Mouse (Mus musculus) stomach, postnatal 0 days (tissue): Measurements from ENCODE around the gene Creb3l2. TPM values are rescaled to one million over a fixed set of nuclear protein-coding genes. Genes with fewer than 3 reads are reported as not detected.
A peak's percentile ranks its signal among the peaks of the same experiment; 100 is the strongest.

Experiments used
- ATAC-seq: fragments of 200-750 bp; cut with Nextera tagmentation; 2 replicates; pipeline ENCODE4 v1.8.0; 2017; ENCODE audit not compliant: low FRiP score, low TSS enrichment
- DNase-seq: peaks from one replicate; pipeline ENCODE4 v3.0.0-alpha.2; 2016; ENCODE audit warnings: low spot score
- H3K27ac ChIP-seq: fragments of 300-500 bp; sonication (generic); replicated peaks from 2 replicates; pipeline ENCODE4 v1.5.1; 2014; ENCODE audit warnings: mild to moderate bottlenecking, control low read depth
- H3K27me3 ChIP-seq: fragments of 300-500 bp; sonication (generic); 2 replicates; pipeline ENCODE4 v1.6.1; 2014; ENCODE audit warnings: low read length; ENCODE audit not compliant: control insufficient read depth, insufficient read depth
- H3K36me3 ChIP-seq: fragments of 300-500 bp; sonication (generic); 2 replicates; pipeline ENCODE4 v1.6.1; 2014; ENCODE audit warnings: low read length, mixed read lengths; ENCODE audit not compliant: control insufficient read depth, insufficient read depth
- H3K4me1 ChIP-seq: fragments of 300-500 bp; sonication (generic); replicated peaks from 2 replicates; pipeline ENCODE4 v1.6.1; 2014; ENCODE audit warnings: antibody characterized with exemption; ENCODE audit not compliant: control insufficient read depth, insufficient read depth
- H3K4me2 ChIP-seq: fragments of 300-500 bp; sonication (generic); replicated peaks from 2 replicates; pipeline ENCODE4 v1.6.1; 2014; ENCODE audit warnings: low read depth, mild to moderate bottlenecking, control low read depth, moderate library complexity
- H3K4me3 ChIP-seq: fragments of 300-500 bp; sonication (generic); 2 replicates; pipeline ENCODE4 v1.5.1; 2014; ENCODE audit warnings: low read depth, low read length, control low read depth
- H3K9ac ChIP-seq: fragments of 300-500 bp; sonication (generic); 2 replicates; pipeline ENCODE4 v1.6.1; 2014; ENCODE audit warnings: mild to moderate bottlenecking, low read length, control low read depth, mixed read lengths
- H3K9me3 ChIP-seq: fragments of 300-500 bp; sonication (generic); 2 replicates; pipeline ENCODE4 v1.6.1; 2016; ENCODE audit warnings: low read length; ENCODE audit not compliant: control insufficient read depth
- CTCF ChIP-seq: IDR thresholded peaks from 2 replicates; pipeline ENCODE4 v1.5.1; 2016; ENCODE audit warnings: antibody characterized with exemption, low read depth, mild to moderate bottlenecking, moderate library complexity
- EP300 ChIP-seq: optimal IDR thresholded peaks from 2 replicates; pipeline ENCODE3; 2016; ENCODE audit warnings: antibody characterized with exemption
- WGBS: fragments of 180-500 bp; shearing (Covaris S2); extraction: QIAGEN DNeasy Blood & Tissue Kit; methylation state at CpG from one replicate; pipeline ENCODE4 v1.1.7; 2014; 5-methylcytosine and 5-hydroxymethylcytosine counted together
- polyA plus RNA-seq: library from polyadenylated mRNA; unstranded; fragments of >200 nt; fragmentation: Nextera tagmentation; extraction: Ambion mirVana; gene quantifications from 2 replicates; pipeline ENCODE4 v1.2.1, GENCODE M21; 2015

The Creb3l2 gene
- polyA plus RNA-seq, 1 experiment from 2014 or later: 8.5 TPM

GRCm38 (mm10) chr6:37414576-37414975, 27.4 kb downstream of the Creb3l2 start:
- Histone ChIP-seq H3K4me2 (no peak overlapping the region), H3K4me1 (peaks cover 9% of the 10 kb centered on the region), H3K4me3 (no peak overlapping the region), H3K9me3 (no peaks in the 10 kb centered on the region), H3K27me3 (no peaks in the 10 kb centered on the region), H3K27ac (no peak overlapping the region), H3K9ac (no peak overlapping the region), H3K36me3 (no peaks in the 10 kb centered on the region)
- WGBS: 91% methylated on average over 10 of the region's 10 CpGs
- no peak for TF ChIP-seq EP300
- no peak for TF ChIP-seq CTCF
- ATAC-seq: no peak
- no peak for DNase-seq

- H3K27ac ChIP-seq: no peak overlapping the region
- peaks cover 4% of the 10 kb centered on the region for H3K4me1 ChIP-seq
- H3K4me3 ChIP-seq: no peak overlapping the region
- no peaks in the 10 kb centered on the region for H3K9me3 ChIP-seq
- no peak overlapping the region for H3K4me2 ChIP-seq
- WGBS: 60% methylated on average over 3 of the region's 3 CpGs
- TF ChIP-seq EP300 (no peak), CTCF (no peak)
- H3K27me3 ChIP-seq: no peaks in the 10 kb centered on the region
- ATAC-seq (no peak), DNase-seq (no peak)
- H3K36me3 ChIP-seq: no peaks in the 10 kb centered on the region
- no peak overlapping the region for H3K9ac ChIP-seq
Measured at GRCm38 (mm10) chr6:37411696-37412095, 30.2 kb downstream of the Creb3l2 start.

GRCm38 (mm10) chr6:37409829-37410228, 32.1 kb downstream of the Creb3l2 start:
- H3K9ac ChIP-seq: no peak overlapping the region
- H3K4me2 ChIP-seq: no peak overlapping the region
- H3K27ac ChIP-seq: no peak overlapping the region
- TF ChIP-seq EP300 (no peak), CTCF (no peak)
- no peaks in the 10 kb centered on the region for H3K27me3 ChIP-seq
- DNase-seq: no peak
- H3K9me3 ChIP-seq: no peaks in the 10 kb centered on the region
- H3K4me3 ChIP-seq: no peak overlapping the region
- no peaks in the 10 kb centered on the region for H3K36me3 ChIP-seq
- H3K4me1 ChIP-seq: no peaks in the 10 kb centered on the region; the same call in 1 of the 2 replicates
- ATAC-seq: no peak
- 64% methylated on average over 2 of the region's 2 CpGs for WGBS

GRCm38 (mm10) chr6:37407876-37408275, 34.1 kb downstream of the Creb3l2 start:
- Histone ChIP-seq H3K4me2 (no peak overlapping the region), H3K9me3 (no peaks in the 10 kb centered on the region), H3K27me3 (no peaks in the 10 kb centered on the region), H3K27ac (no peak overlapping the region), H3K4me1 (no peaks in the 10 kb centered on the region; the same call in 1 of the 2 replicates), H3K4me3 (no peak overlapping the region), H3K36me3 (no peaks in the 10 kb centered on the region), H3K9ac (no peak overlapping the region)
- no peak for ATAC-seq
- 95% methylated on average over 3 of the region's 3 CpGs for WGBS
- TF ChIP-seq CTCF (no peak), EP300 (no peak)
- DNase-seq: no peak

GRCm38 (mm10) chr6:37406903-37407302, 35.0 kb downstream of the Creb3l2 start:
- DNase-seq (no peak), ATAC-seq (0 out of 2 replicates have a peak, but pooled peaks have one; percentile 24)
- no peak overlapping the region for H3K9ac ChIP-seq
- no peaks in the 10 kb centered on the region for H3K27me3 ChIP-seq
- H3K4me3 ChIP-seq: no peak overlapping the region
- no peak for TF ChIP-seq CTCF
- no peaks in the 10 kb centered on the region for H3K9me3 ChIP-seq
- no peak overlapping the region for H3K4me2 ChIP-seq
- H3K27ac ChIP-seq: no peak overlapping the region
- H3K4me1 ChIP-seq: peaks cover 4% of the 10 kb centered on the region
- 50% methylated on average over 6 of the region's 6 CpGs for WGBS
- H3K36me3 ChIP-seq: no peaks in the 10 kb centered on the region

GRCm38 (mm10) chr6:37406018-37406417, 35.9 kb downstream of the Creb3l2 start:
- no peak for ATAC-seq

More at GRCm38 (mm10) chr6:37406018-37406417, 35.9 kb downstream of the Creb3l2 start:
- peaks cover 10% of the 10 kb centered on the region for H3K4me1 ChIP-seq
- no peaks in the 10 kb centered on the region for H3K9me3 ChIP-seq
- DNase-seq: no peak
- H3K4me2 ChIP-seq: no peak overlapping the region
- no peak for TF ChIP-seq EP300
- TF ChIP-seq CTCF: no peak
- 59% methylated on average over 10 of the region's 10 CpGs for WGBS
- H3K4me3 ChIP-seq: no peak overlapping the region
- no peak overlapping the region for H3K9ac ChIP-seq
- H3K27ac ChIP-seq: no peak overlapping the region
- H3K27me3 ChIP-seq: no peaks in the 10 kb centered on the region
- H3K36me3 ChIP-seq: no peaks in the 10 kb centered on the region
